Mouse (Mus musculus) cortical plate, adult 2 months (tissue): ENCODE data around the gene Mccc2. TPM values are rescaled to one million over a fixed set of nuclear protein-coding genes. Genes with fewer than 3 reads are reported as not detected.

Experiments used
- H3K27ac ChIP-seq: fragments of 200-500 bp; 2 replicates; pipeline ENCODE4 v1.5.1; 2012; ENCODE audit warnings: low read length, control low read depth, inconsistent platforms; ENCODE audit not compliant: insufficient read depth
- H3K4me1 ChIP-seq: fragments of 200-500 bp; 2 replicates; pipeline ENCODE4 v1.6.1; 2011; ENCODE audit warnings: low read length; ENCODE audit not compliant: control insufficient read depth, insufficient read depth
- H3K4me3 ChIP-seq: fragments of 200-500 bp; 2 replicates; pipeline ENCODE4 v1.5.1; 2011; ENCODE audit warnings: mild to moderate bottlenecking, low read length, control low read depth; ENCODE audit not compliant: insufficient read depth
- CTCF ChIP-seq: fragments of 200-500 bp; IDR thresholded peaks from 2 replicates; pipeline ENCODE4 v1.5.1; 2011; ENCODE audit warnings: mild to moderate bottlenecking, control low read depth, low read length; ENCODE audit not compliant: insufficient read depth; ENCODE audit errors: extremely low read depth
- POLR2A ChIP-seq: fragments of 200-500 bp; IDR thresholded peaks from 2 replicates; pipeline ENCODE4 v1.6.1; 2011; ENCODE audit warnings: mild to moderate bottlenecking, low read length, control low read depth; ENCODE audit not compliant: insufficient read depth; ENCODE audit errors: extremely low read depth
- polyA plus RNA-seq: library from polyadenylated mRNA; depleted of rRNA; stranded (reverse); fragments of >200 nt; gene quantifications from 2 replicates; pipeline ENCODE4 v1.2.3, GENCODE M21; 2012

Mccc2 gene
- polyA plus RNA-seq, 1 experiment, result 17.5 TPM

- no peak overlapping the region for H3K27ac ChIP-seq
- no peak for TF ChIP-seq CTCF
- H3K4me1 ChIP-seq, result peaks cover 3% of the 10 kb centered on the region; the same call in 1 of the 2 replicates
- H3K4me3 ChIP-seq, result no peak overlapping the region
Observed at GRCm38 (mm10) chr13:99943525-99943924, 71.9 kb downstream of the Mccc2 start.

GRCm38 (mm10) chr13:99940601-99941000 lies 74.8 kb downstream of the Mccc2 start:
- H3K4me3 ChIP-seq, result no peak overlapping the region
- H3K27ac ChIP-seq, result no peak overlapping the region
- no peak for TF ChIP-seq POLR2A
- no peak for TF ChIP-seq CTCF
- H3K4me1 ChIP-seq, result peaks cover 3% of the 10 kb centered on the region; the same call in 1 of the 2 replicates

GRCm38 (mm10) chr13:99939320-99939671 lies 76.1 kb downstream of the Mccc2 start:
- H3K4me1 ChIP-seq, result peaks cover 3% of the 10 kb centered on the region; the same call in 1 of the 2 replicates
- H3K4me3 ChIP-seq, result no peak overlapping the region
- TF ChIP-seq POLR2A (no peak), CTCF (no peak)
- H3K27ac ChIP-seq, result no peak overlapping the region

GRCm38 (mm10) chr13:99938606-99939319 lies 76.7 kb downstream of the Mccc2 start:
- Histone ChIP-seq H3K4me1 (peaks cover 3% of the 10 kb centered on the region; the same call in 1 of the 2 replicates), H3K4me3 (no peak overlapping the region), H3K27ac (no peak overlapping the region)
- no peak for TF ChIP-seq POLR2A
- no peak for TF ChIP-seq CTCF

- H3K27ac ChIP-seq, result no peak overlapping the region
- no peak overlapping the region for H3K4me3 ChIP-seq
- TF ChIP-seq POLR2A, result no peak
- no peak for TF ChIP-seq CTCF
- H3K4me1 ChIP-seq, result peaks cover 3% of the 10 kb centered on the region; the same call in 1 of the 2 replicates
Observed at GRCm38 (mm10) chr13:99937741-99938140, 77.7 kb downstream of the Mccc2 start.

- H3K27ac ChIP-seq, result no peak overlapping the region
- no peaks in the 10 kb centered on the region for H3K4me1 ChIP-seq
- no peak overlapping the region for H3K4me3 ChIP-seq
- TF ChIP-seq POLR2A (no peak), CTCF (no peak)
Observed at GRCm38 (mm10) chr13:99932406-99932805, 83.0 kb downstream of the Mccc2 start.

- TF ChIP-seq CTCF (no peak), POLR2A (no peak)
- no peak overlapping the region for H3K4me3 ChIP-seq
- no peaks in the 10 kb centered on the region for H3K4me1 ChIP-seq
- H3K27ac ChIP-seq, result no peak overlapping the region
Observed at GRCm38 (mm10) chr13:99931502-99931901, 83.9 kb downstream of the Mccc2 start.

GRCm38 (mm10) chr13:99926249-99926648 lies 89.2 kb downstream of the Mccc2 start:
- Histone ChIP-seq H3K4me3 (no peak overlapping the region), H3K27ac (no peak overlapping the region), H3K4me1 (no peaks in the 10 kb centered on the region)
- no peak for TF ChIP-seq POLR2A
- TF ChIP-seq CTCF, result no peak

GRCm38 (mm10) chr13:99915632-99916031 lies 99.8 kb downstream of the Mccc2 start:
- no peak overlapping the region for H3K27ac ChIP-seq
- H3K4me3 ChIP-seq, result no peak overlapping the region
- TF ChIP-seq CTCF, result no peak
- no peak for TF ChIP-seq POLR2A
- H3K4me1 ChIP-seq, result no peaks in the 10 kb centered on the region

- Histone ChIP-seq H3K27ac (no peak within 1 kb of the TSS), H3K4me3 (peak within 1 kb of the TSS; percentile 29)
- TF ChIP-seq POLR2A, result no peak
Observed at GRCm38 (mm10) chr13:99900965-99901364, 114.5 kb downstream of the Mccc2 start, which contains the start of gene Cartpt. Gene Cartpt, minus strand, starts transcription at chr13:99901091.

More at GRCm38 (mm10) chr13:99900965-99901364, 114.5 kb downstream of the Mccc2 start, which contains the start of gene Cartpt:
- H3K4me1 ChIP-seq, result no peaks in the 10 kb centered on the region
